Mouse (Mus musculus) heart, embryonic 11.5 days (tissue): Measurements from ENCODE around the gene Lkaaear1. TPM values are rescaled to one million over a fixed set of nuclear protein-coding genes. Genes with fewer than 3 reads are reported as not detected.
A peak's percentile ranks its signal among the peaks of the same experiment; 100 is the strongest.

Experiments used
- ATAC-seq: fragments of 200-750 bp; cut with Nextera tagmentation; replicated peaks from 2 replicates; pipeline ENCODE4 v1.8.0; 2017; ENCODE audit warnings: moderate library complexity; ENCODE audit not compliant: insufficient number of reproducible peaks, low FRiP score, low TSS enrichment
- H3K27ac ChIP-seq: fragments of 300-500 bp; sonication (generic); 2 replicates; pipeline ENCODE4 v1.5.1; 2014; ENCODE audit warnings: mild to moderate bottlenecking, low read depth, low read length
- H3K27me3 ChIP-seq: fragments of 300-500 bp; sonication (generic); 2 replicates; pipeline ENCODE4 v1.6.1; 2014; ENCODE audit warnings: mild to moderate bottlenecking, low read length, mixed read lengths; ENCODE audit not compliant: control insufficient read depth, insufficient read depth
- H3K36me3 ChIP-seq: fragments of 300-500 bp; sonication (generic); 2 replicates; pipeline ENCODE4 v1.6.1; 2014; ENCODE audit warnings: mild to moderate bottlenecking, low read length, moderate library complexity, mixed read lengths; ENCODE audit not compliant: control insufficient read depth, insufficient read depth
- H3K4me1 ChIP-seq: fragments of 300-500 bp; sonication (generic); 2 replicates; pipeline ENCODE4 v1.6.1; 2014; ENCODE audit warnings: low read length; ENCODE audit not compliant: control insufficient read depth, insufficient read depth
- H3K4me2 ChIP-seq: fragments of 300-500 bp; sonication (generic); 2 replicates; pipeline ENCODE4 v1.6.1; 2014; ENCODE audit warnings: mild to moderate bottlenecking, moderate library complexity
- H3K4me3 ChIP-seq: fragments of 300-500 bp; sonication (generic); 2 replicates; pipeline ENCODE4 v1.5.1; 2014; ENCODE audit warnings: low read depth, low read length
- H3K9ac ChIP-seq: fragments of 300-500 bp; sonication (generic); 2 replicates; pipeline ENCODE4 v1.6.1; 2014; ENCODE audit warnings: mild to moderate bottlenecking, low read depth, low read length, moderate library complexity
- H3K9me3 ChIP-seq: fragments of 300-500 bp; sonication (generic); replicated peaks from 2 replicates; pipeline ENCODE4 v1.6.1; 2016; ENCODE audit warnings: low read length; ENCODE audit not compliant: control insufficient read depth
- WGBS: fragments of 180-500 bp; shearing (Covaris S2); extraction: QIAGEN DNeasy Blood & Tissue Kit; methylation state at CpG from one replicate; pipeline ENCODE4 v1.1.7; 2014; ENCODE audit not compliant: insufficient replicate concordance; 5-methylcytosine and 5-hydroxymethylcytosine counted together
- polyA plus RNA-seq: library from polyadenylated mRNA; unstranded; fragments of >200 nt; fragmentation: Nextera tagmentation; extraction: Ambion mirVana; gene quantifications from 2 replicates; pipeline ENCODE4 v1.2.1, GENCODE M21; 2014

Gene Lkaaear1
- polyA plus RNA-seq, 1 experiment from 2014 or later, result not detected

GRCm38 (mm10) chr2:181713749-181714148 lies 15.5 kb upstream of the Lkaaear1 start:
- no peak overlapping the region for H3K27ac ChIP-seq
- no peak for ATAC-seq
- no peak overlapping the region for H3K4me2 ChIP-seq
- no peak overlapping the region for H3K4me3 ChIP-seq
- WGBS, result 81% methylated on average over 1 of the region's 1 CpGs
- no peaks in the 10 kb centered on the region for H3K36me3 ChIP-seq
- peaks cover 8% of the 10 kb centered on the region for H3K4me1 ChIP-seq
- no peak overlapping the region for H3K9ac ChIP-seq
- H3K9me3 ChIP-seq, result no peaks in the 10 kb centered on the region
- no peaks in the 10 kb centered on the region for H3K27me3 ChIP-seq

GRCm38 (mm10) chr2:181706668-181707067 lies 8.4 kb upstream of the Lkaaear1 start:
- H3K27ac ChIP-seq, result no peak overlapping the region
- no peaks in the 10 kb centered on the region for H3K9me3 ChIP-seq
- no peak for ATAC-seq
- 31% methylated on average over 4 of the region's 4 CpGs for WGBS
- H3K4me2 ChIP-seq, result no peak overlapping the region
- H3K4me1 ChIP-seq, result no peaks in the 10 kb centered on the region
- no peak overlapping the region for H3K9ac ChIP-seq
- H3K36me3 ChIP-seq, result no peaks in the 10 kb centered on the region
- H3K4me3 ChIP-seq, result no peak overlapping the region
- no peaks in the 10 kb centered on the region for H3K27me3 ChIP-seq

GRCm38 (mm10) chr2:181696801-181697420 lies 1.3 kb downstream of the Lkaaear1 start:
- Histone ChIP-seq H3K4me2 (no peak overlapping the region), H3K4me1 (peaks cover 7% of the 10 kb centered on the region), H3K4me3 (no peak overlapping the region), H3K36me3 (no peaks in the 10 kb centered on the region), H3K9me3 (no peaks in the 10 kb centered on the region), H3K9ac (no peak overlapping the region), H3K27ac (no peak overlapping the region), H3K27me3 (peaks cover 7% of the 10 kb centered on the region; the same call in 1 of the 2 replicates)
- no peak for ATAC-seq
- 52% methylated on average over 33 of the region's 33 CpGs for WGBS

GRCm38 (mm10) chr2:181695776-181696175 lies 2.5 kb downstream of the Lkaaear1 start:
- no peak for ATAC-seq
- Histone ChIP-seq H3K4me1 (peaks cover 10% of the 10 kb centered on the region), H3K27ac (no peak overlapping the region), H3K36me3 (no peaks in the 10 kb centered on the region), H3K4me2 (no peak overlapping the region), H3K27me3 (peaks cover 7% of the 10 kb centered on the region; the same call in 1 of the 2 replicates), H3K4me3 (no peak overlapping the region), H3K9ac (no peak overlapping the region), H3K9me3 (no peaks in the 10 kb centered on the region)
- WGBS, result 78% methylated on average over 1 of the region's 1 CpGs

- peak overlapping the region; percentile 95 for H3K4me2 ChIP-seq
- H3K4me1 ChIP-seq, result peaks cover 10% of the 10 kb centered on the region
- peaks cover 7% of the 10 kb centered on the region; the same call in 1 of the 2 replicates for H3K27me3 ChIP-seq
- H3K36me3 ChIP-seq, result no peaks in the 10 kb centered on the region
- WGBS, result 88% methylated on average over 3 of the region's 3 CpGs
- no peak overlapping the region for H3K27ac ChIP-seq
- no peak for ATAC-seq
- no peaks in the 10 kb centered on the region for H3K9me3 ChIP-seq
- no peak overlapping the region for H3K4me3 ChIP-seq
- H3K9ac ChIP-seq, result peak overlapping the region; percentile 85; the same call in 1 of the 2 replicates
Observed at GRCm38 (mm10) chr2:181694581-181694980, 3.7 kb downstream of the Lkaaear1 start.

- peak within 1 kb of the TSS; percentile 69 for H3K4me3 ChIP-seq
- H3K4me1 ChIP-seq, result peaks cover 10% of the 10 kb centered on the region
- ATAC-seq, result peak; percentile 71
- no peaks in the 10 kb centered on the region; the same call in 1 of the 2 replicates for H3K36me3 ChIP-seq
- H3K9ac ChIP-seq, result peak within 1 kb of the TSS; percentile 85
- WGBS, result under 1% methylated on average over 75 of the region's 75 CpGs
- no peaks in the 10 kb centered on the region for H3K9me3 ChIP-seq
- peaks cover 7% of the 10 kb centered on the region; the same call in 1 of the 2 replicates for H3K27me3 ChIP-seq
- peak within 1 kb of the TSS; percentile 95 for H3K4me2 ChIP-seq
- H3K27ac ChIP-seq, result peak within 1 kb of the TSS; percentile 59
Observed at GRCm38 (mm10) chr2:181693339-181694280, 4.6 kb downstream of the Lkaaear1 start, which contains the start of gene Rgs19. Gene Rgs19, minus strand, starts transcription at chr2:181693977.

GRCm38 (mm10) chr2:181692304-181692703 lies 5.9 kb downstream of the Lkaaear1 start:
- Histone ChIP-seq H3K4me1 (peaks cover 10% of the 10 kb centered on the region), H3K27ac (no peak overlapping the region), H3K9me3 (no peaks in the 10 kb centered on the region), H3K36me3 (peaks cover under 1% of the 10 kb centered on the region; the same call in 1 of the 2 replicates), H3K4me2 (peak overlapping the region; percentile 95), H3K9ac (no peak overlapping the region), H3K4me3 (no peak overlapping the region), H3K27me3 (peaks cover 7% of the 10 kb centered on the region; the same call in 1 of the 2 replicates)
- WGBS, result 83% methylated on average over 3 of the region's 3 CpGs
- no peak for ATAC-seq

GRCm38 (mm10) chr2:181691571-181691970 lies 6.7 kb downstream of the Lkaaear1 start:
- H3K4me1 ChIP-seq, result peaks cover 10% of the 10 kb centered on the region
- WGBS, result 83% methylated on average over 4 of the region's 4 CpGs
- peaks cover 3% of the 10 kb centered on the region; the same call in 1 of the 2 replicates for H3K27me3 ChIP-seq
- H3K4me2 ChIP-seq, result no peak overlapping the region
- no peaks in the 10 kb centered on the region for H3K9me3 ChIP-seq
- H3K36me3 ChIP-seq, result peaks cover 2% of the 10 kb centered on the region; the same call in 1 of the 2 replicates
- no peak overlapping the region for H3K27ac ChIP-seq
- 0 out of 2 replicates have a peak overlapping the region, but pooled peaks have one; percentile 1 for H3K4me3 ChIP-seq
- H3K9ac ChIP-seq, result no peak overlapping the region
- no peak for ATAC-seq
